In genomic region chr14:79770306-79771093, GRCm38 (mm10) we compare ENCODE assay signal across 8 mouse cellular contexts. TPM values are rescaled to one million over a fixed set of nuclear protein-coding genes. Genes with fewer than 3 reads are reported as not detected.
DNase-seq lines count a peak whose midpoint lies in the region; ATAC-seq and TF ChIP-seq lines count a peak whose summit lies in the region.

No protein-coding gene starts in this region.

- H3K27me3 ChIP-seq in kidney, embryonic 16.5 days (ENCODE audit: insufficient read depth, low read length) = peaks cover 88% of the 10 kb centered on the region
- peaks cover 50% of the 10 kb centered on the region for H3K27me3 ChIP-seq in forebrain, embryonic 13.5 days
- peaks cover 95% of the 10 kb centered on the region for H3K27me3 ChIP-seq in liver, embryonic 12.5 days (replicated peaks)
- peaks cover 24% of the 10 kb centered on the region; the same call in 1 of the 2 replicates for H3K27me3 ChIP-seq in stomach, postnatal 0 days (ENCODE audit: control insufficient read depth, insufficient read depth, low read length)

- WGBS in kidney, embryonic 16.5 days = 3% methylated on average over 62 of the region's 62 CpGs
- WGBS in forebrain, embryonic 13.5 days = 1% methylated on average over 62 of the region's 62 CpGs
- 7% methylated on average over 62 of the region's 62 CpGs for WGBS in liver, embryonic 12.5 days (ENCODE audit: insufficient replicate concordance)
- WGBS in stomach, postnatal 0 days = 4% methylated on average over 62 of the region's 62 CpGs

- no peak overlapping the region for H3K27ac ChIP-seq in kidney, embryonic 16.5 days (ENCODE audit: low read length)
- peak overlapping the region; percentile 77 for H3K27ac ChIP-seq in forebrain, embryonic 13.5 days
- no peak overlapping the region for H3K27ac ChIP-seq in liver, embryonic 12.5 days
- no peak overlapping the region for H3K27ac ChIP-seq in stomach, postnatal 0 days (replicated peaks)

- H3K4me2 ChIP-seq in kidney, embryonic 16.5 days (replicated peaks; ENCODE audit: low read depth, low read length) = peak overlapping the region; percentile 74
- peak overlapping the region; percentile 82 for H3K4me2 ChIP-seq in forebrain, embryonic 13.5 days
- peak overlapping the region; percentile 53 for H3K4me2 ChIP-seq in liver, embryonic 12.5 days
- peak overlapping the region; percentile 59 for H3K4me2 ChIP-seq in stomach, postnatal 0 days (replicated peaks; ENCODE audit: low read depth)

- H3K4me3 ChIP-seq in kidney, embryonic 16.5 days (ENCODE audit: low read length) = peak overlapping the region; percentile 47
- H3K4me3 ChIP-seq in forebrain, embryonic 13.5 days = peak overlapping the region; percentile 56
- peak overlapping the region; percentile 19; the same call in 1 of the 2 replicates for H3K4me3 ChIP-seq in liver, embryonic 12.5 days
- peak overlapping the region; percentile 33 for H3K4me3 ChIP-seq in stomach, postnatal 0 days (ENCODE audit: low read depth, low read length)

- no peaks in the 10 kb centered on the region for H3K36me3 ChIP-seq in kidney, embryonic 16.5 days (ENCODE audit: insufficient read depth, low read length)
- H3K36me3 ChIP-seq in forebrain, embryonic 13.5 days (ENCODE audit: poor library complexity, severe bottlenecking) = 0 out of 2 replicates have a peak, but pooled peaks cover 4% of the 10 kb centered on the region
- no peaks in the 10 kb centered on the region for H3K36me3 ChIP-seq in liver, embryonic 12.5 days
- H3K36me3 ChIP-seq in stomach, postnatal 0 days (ENCODE audit: control insufficient read depth, insufficient read depth, low read length) = no peaks in the 10 kb centered on the region

- no peak for TF ChIP-seq EP300 in stomach, postnatal 0 days (optimal IDR thresholded peaks at IDR 0.05)

- DNase-seq in kidney, adult 9 months = no peak
- DNase-seq in ZHBTc4 (ENCODE audit: low read depth, low spot score) = peak; percentile 12
- no peak for DNase-seq in stomach, postnatal 0 days (ENCODE audit: low spot score)
- DNase-seq in gastrocnemius, adult 18-20 months (ENCODE audit: low spot score) = no peak
- no peak for DNase-seq in spleen, postnatal 14 days (ENCODE audit: low spot score in 2 of 2)

- H3K9me3 ChIP-seq in kidney, embryonic 16.5 days (ENCODE audit: low read length) = no peaks in the 10 kb centered on the region
- H3K9me3 ChIP-seq in forebrain, embryonic 13.5 days (replicated peaks) = no peaks in the 10 kb centered on the region
- H3K9me3 ChIP-seq in liver, embryonic 12.5 days (replicated peaks) = no peaks in the 10 kb centered on the region
- no peaks in the 10 kb centered on the region for H3K9me3 ChIP-seq in stomach, postnatal 0 days (ENCODE audit: control insufficient read depth, low read length)

- ATAC-seq in kidney, embryonic 16.5 days (ENCODE audit: low FRiP score, low TSS enrichment) = peak; percentile 24
- peak; percentile 19 for ATAC-seq in forebrain, embryonic 13.5 days
- ATAC-seq in liver, embryonic 12.5 days = peak; percentile 55
- ATAC-seq in stomach, postnatal 0 days (ENCODE audit: low FRiP score, low TSS enrichment) = no peak; the same call in 1 of the 2 replicates

- TF ChIP-seq CTCF in stomach, postnatal 0 days (IDR thresholded peaks at IDR 0.05; ENCODE audit: low read depth) = no peak

- H3K9ac ChIP-seq in kidney, embryonic 16.5 days (replicated peaks; ENCODE audit: low read length) = no peak overlapping the region
- H3K9ac ChIP-seq in forebrain, embryonic 13.5 days = peak overlapping the region; percentile 75
- no peak overlapping the region for H3K9ac ChIP-seq in liver, embryonic 12.5 days
- H3K9ac ChIP-seq in stomach, postnatal 0 days (ENCODE audit: low read length) = no peak overlapping the region

- peaks cover 34% of the 10 kb centered on the region for H3K4me1 ChIP-seq in kidney, embryonic 16.5 days (ENCODE audit: insufficient read depth, low read length)
- H3K4me1 ChIP-seq in forebrain, embryonic 13.5 days = peaks cover 71% of the 10 kb centered on the region
- H3K4me1 ChIP-seq in liver, embryonic 12.5 days = peaks cover 12% of the 10 kb centered on the region; the same call in 1 of the 2 replicates
- peaks cover 5% of the 10 kb centered on the region for H3K4me1 ChIP-seq in stomach, postnatal 0 days (replicated peaks; ENCODE audit: control insufficient read depth, insufficient read depth)

RNA-seq across cellular contexts. Expression of gene Pcdh8, which starts 0.6 kb away (rescaled TPM):
- polyA plus RNA-seq in kidney, embryonic 16.5 days (2015; fragmentation: Nextera tagmentation; extraction: Ambion mirVana) = 1.6 and 1.9 TPM in 2 replicates
- 21.1 and 22.3 TPM in 2 replicates for polyA plus RNA-seq in forebrain, embryonic 13.5 days (2015; fragmentation: Nextera tagmentation; extraction: Ambion mirVana)
- polyA plus RNA-seq in liver, embryonic 12.5 days (2016; fragmentation: Nextera tagmentation; extraction: Ambion mirVana) = 0.04 TPM in 1 of 2 replicates, not detected in the other
- polyA plus RNA-seq in stomach, postnatal 0 days (2015; fragmentation: Nextera tagmentation; extraction: Ambion mirVana) = 0.97 and 1.6 TPM in 2 replicates
- total RNA-seq in gastrocnemius, adult 18-20 months (2021) = not detected
